Mouse (Mus musculus) forebrain, embryonic 11.5 days (tissue): ENCODE measurements around the gene Zfp667. TPM values are rescaled to one million over a fixed set of nuclear protein-coding genes. Genes with fewer than 3 reads are reported as not detected.
"Not testable (repeated sequence)": the region's sequence is repeated elsewhere in the genome, so short reads cannot be mapped to it uniquely, and the experiment has no call there.

Source experiments
- ATAC-seq: fragments of 200-750 bp; cut with Nextera tagmentation; replicated peaks from 2 replicates; pipeline ENCODE4 v1.8.0; 2017; ENCODE audit warnings: moderate TSS enrichment; ENCODE audit not compliant: low FRiP score
- DNase-seq: peaks from one replicate; pipeline ENCODE4 v3.0.0-alpha.2; 2017; ENCODE audit warnings: low spot score
- H3K27ac ChIP-seq: fragments of 300-500 bp; sonication (generic); 2 replicates; pipeline ENCODE4 v1.5.1; 2014; ENCODE audit warnings: low read depth, low read length
- H3K27me3 ChIP-seq: fragments of 300-500 bp; sonication (generic); 2 replicates; pipeline ENCODE4 v1.6.1; 2014; ENCODE audit warnings: mild to moderate bottlenecking, low read length, mixed read lengths; ENCODE audit not compliant: control insufficient read depth, insufficient read depth
- H3K36me3 ChIP-seq: fragments of 300-500 bp; sonication (generic); 2 replicates; pipeline ENCODE4 v1.6.1; 2014; ENCODE audit warnings: mild to moderate bottlenecking, low read length, moderate library complexity, mixed read lengths; ENCODE audit not compliant: control insufficient read depth, insufficient read depth
- H3K4me1 ChIP-seq: fragments of 300-500 bp; sonication (generic); replicated peaks from 2 replicates; pipeline ENCODE4 v1.6.1; 2014; ENCODE audit warnings: low read length, mixed read lengths; ENCODE audit not compliant: control insufficient read depth, insufficient read depth
- H3K4me2 ChIP-seq: fragments of 300-500 bp; sonication (generic); 2 replicates; pipeline ENCODE4 v1.6.1; 2014; ENCODE audit warnings: low read depth, mild to moderate bottlenecking, low read length, moderate library complexity, mixed read lengths; ENCODE audit not compliant: severe bottlenecking
- H3K4me3 ChIP-seq: fragments of 300-500 bp; sonication (generic); 2 replicates; pipeline ENCODE4 v1.5.1; 2014; ENCODE audit warnings: low read depth, low read length
- H3K9ac ChIP-seq: fragments of 300-500 bp; sonication (generic); 2 replicates; pipeline ENCODE4 v1.6.1; 2014; ENCODE audit warnings: low read length
- H3K9me3 ChIP-seq: fragments of 300-500 bp; sonication (generic); 2 replicates; pipeline ENCODE4 v1.6.1; 2016; ENCODE audit warnings: low read length, mixed read lengths; ENCODE audit not compliant: control insufficient read depth
- WGBS: fragments of 180-500 bp; shearing (Covaris S2); extraction: QIAGEN DNeasy Blood & Tissue Kit; methylation state at CpG from one replicate; pipeline ENCODE4 v1.1.7; 2014; 5-methylcytosine and 5-hydroxymethylcytosine counted together
- polyA plus RNA-seq: library from polyadenylated mRNA; unstranded; fragments of >200 nt; fragmentation: Nextera tagmentation; extraction: Ambion mirVana; gene quantifications from 2 replicates; pipeline ENCODE4 v1.2.1, GENCODE M21; 2014

The Zfp667 gene
- polyA plus RNA-seq, 1 experiment from 2014 or later: 10.7 TPM

DNA sequence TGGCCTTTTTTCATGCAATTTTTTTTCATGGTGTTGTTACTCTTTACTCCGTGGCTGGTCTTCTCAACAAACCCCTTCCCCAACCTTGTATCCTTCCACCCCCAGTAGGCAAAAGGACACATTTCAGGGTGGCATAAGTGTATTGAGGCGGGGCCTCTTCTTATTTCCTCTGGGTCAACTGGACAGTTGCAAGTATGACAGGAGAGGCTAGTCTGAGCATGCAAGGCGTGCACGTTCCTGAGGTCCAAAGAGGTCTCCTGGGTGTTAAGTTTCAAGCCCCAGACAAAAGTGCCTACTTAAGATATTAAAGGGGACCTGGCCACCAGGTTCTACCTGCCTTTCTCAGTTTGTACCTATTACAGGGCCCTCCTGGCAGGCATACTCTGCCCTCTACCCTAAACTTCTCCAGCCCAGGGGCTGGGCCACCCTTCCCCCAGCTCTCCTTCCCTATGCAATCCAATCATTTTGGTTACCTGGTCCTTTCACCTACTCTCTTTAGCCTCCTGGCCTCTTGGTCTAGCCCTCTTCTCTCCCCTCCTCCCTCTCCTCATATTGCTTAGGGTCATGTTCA, 1.9 kb upstream of the Zfp667 start:
- Histone ChIP-seq H3K4me2 (no peak overlapping the region), H3K9ac (no peak overlapping the region), H3K9me3 (no peaks in the 10 kb centered on the region), H3K36me3 (no peaks in the 10 kb centered on the region), H3K4me3 (no peak overlapping the region), H3K4me1 (peaks cover 4% of the 10 kb centered on the region; the same call in 1 of the 2 replicates), H3K27me3 (no peaks in the 10 kb centered on the region), H3K27ac (no peak overlapping the region)
- ATAC-seq: no peak
- no peak for DNase-seq
- 81% methylated on average over 4 of the region's 4 CpGs for WGBS

DNA sequence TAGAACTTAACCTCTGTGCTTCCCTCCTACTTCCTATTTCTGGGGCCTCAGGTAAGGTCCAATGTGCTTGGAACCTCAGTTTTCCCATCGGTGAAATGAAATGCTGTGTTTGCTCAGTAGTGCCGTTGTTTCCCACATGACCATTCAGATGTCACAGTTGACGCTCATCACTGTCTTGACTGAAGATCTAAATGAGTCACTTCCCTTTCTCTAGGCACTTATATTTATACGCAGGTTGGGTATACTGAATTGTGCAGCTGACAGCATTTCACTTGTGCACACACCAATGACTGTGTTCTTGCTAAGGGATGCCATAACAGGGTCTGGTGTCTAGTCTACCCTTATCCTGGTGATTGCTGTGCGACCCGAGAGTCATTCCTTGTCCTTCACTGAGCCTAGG, 1.0 kb upstream of the Zfp667 start:
- Histone ChIP-seq H3K4me1 (peaks cover 4% of the 10 kb centered on the region; the same call in 1 of the 2 replicates), H3K27ac (no peak overlapping the region), H3K36me3 (no peaks in the 10 kb centered on the region), H3K4me3 (no peak overlapping the region), H3K9ac (no peak overlapping the region), H3K27me3 (no peaks in the 10 kb centered on the region), H3K4me2 (peak overlapping the region; percentile 66; the same call in 1 of the 2 replicates), H3K9me3 (no peaks in the 10 kb centered on the region)
- DNase-seq: no peak
- no peak for ATAC-seq
- 88% methylated on average over 6 of the region's 6 CpGs for WGBS

- Histone ChIP-seq H3K4me2 (peak overlapping the region; percentile 66), H3K27me3 (no peaks in the 10 kb centered on the region), H3K27ac (no peak overlapping the region; the same call in 1 of the 2 replicates), H3K36me3 (no peaks in the 10 kb centered on the region), H3K9me3 (no peaks in the 10 kb centered on the region), H3K4me1 (peaks cover 4% of the 10 kb centered on the region; the same call in 1 of the 2 replicates), H3K4me3 (peak overlapping the region; percentile 46), H3K9ac (peak overlapping the region; percentile 49)
- peak; percentile 11; the same call in 1 of the 2 replicates for ATAC-seq
- DNase-seq: peak; percentile 49
- 33% methylated on average over 15 of the region's 15 CpGs for WGBS
Measured at GRCm38 (mm10) chr7:6286921-6287531, 647 bp downstream of the Zfp667 start.

DNA sequence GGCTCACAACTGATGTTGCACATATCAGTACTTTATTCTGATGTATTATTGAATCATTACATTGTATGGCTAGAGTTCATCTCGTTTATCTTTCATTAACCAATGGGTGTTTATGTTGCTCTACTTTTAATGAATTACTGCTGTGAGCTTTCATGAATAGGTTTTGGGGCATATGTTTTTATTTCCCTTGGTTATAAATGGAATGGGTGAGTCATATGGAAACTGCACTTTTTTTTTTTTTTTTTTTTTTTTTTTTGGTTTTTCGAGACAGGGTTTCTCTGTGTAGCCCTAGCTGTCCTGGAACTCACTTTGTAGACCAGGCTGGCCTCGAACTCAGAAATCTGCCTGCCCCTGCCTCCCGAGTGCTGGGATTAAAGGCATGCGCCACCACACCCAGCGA, 4.7 kb downstream of the Zfp667 start:
- H3K9me3 ChIP-seq, H3K36me3 ChIP-seq: not testable (repeated sequence)
- WGBS: 89% methylated on average over 5 of the region's 6 CpGs

GRCm38 (mm10) chr7:6300796-6301195, 14.4 kb downstream of the Zfp667 start:
- not testable (repeated sequence) for H3K9me3 ChIP-seq, H3K4me1 ChIP-seq, H3K36me3 ChIP-seq, H3K27ac ChIP-seq, ATAC-seq, DNase-seq, H3K27me3 ChIP-seq, H3K9ac ChIP-seq, H3K4me3 ChIP-seq, H3K4me2 ChIP-seq
- WGBS: 75% methylated on average over 11 of the region's 11 CpGs

More for the DNA sequence above, 4.7 kb downstream of the Zfp667 start:
- not testable (repeated sequence) for H3K4me3 ChIP-seq, H3K9ac ChIP-seq, H3K4me2 ChIP-seq, ATAC-seq, H3K27me3 ChIP-seq, H3K4me1 ChIP-seq, DNase-seq, H3K27ac ChIP-seq

GRCm38 (mm10) chr7:6330458-6331232, 44.3 kb downstream of the Zfp667 start:
- Histone ChIP-seq H3K36me3 (no peaks in the 10 kb centered on the region), H3K27me3 (no peaks in the 10 kb centered on the region), H3K4me3 (peak overlapping the region; percentile 37), H3K4me2 (peak overlapping the region; percentile 65), H3K9me3 (no peaks in the 10 kb centered on the region), H3K9ac (peak overlapping the region; percentile 57), H3K4me1 (peaks cover 2% of the 10 kb centered on the region; the same call in 1 of the 2 replicates), H3K27ac (peak overlapping the region; percentile 65)
- peak; percentile 78 for ATAC-seq
- DNase-seq: no peak
- 19% methylated on average over 23 of the region's 23 CpGs for WGBS

- ATAC-seq (peak; percentile 93), DNase-seq (peak; percentile 88)
- WGBS: 5% methylated on average over 30 of the region's 31 CpGs
- no peaks in the 10 kb centered on the region for H3K36me3 ChIP-seq
- H3K4me2 ChIP-seq: peak within 1 kb of the TSS; percentile 65
- peak within 1 kb of the TSS; percentile 65 for H3K27ac ChIP-seq
- peak within 1 kb of the TSS; percentile 37 for H3K4me3 ChIP-seq
- no peaks in the 10 kb centered on the region for H3K9me3 ChIP-seq
- H3K4me1 ChIP-seq: peaks cover 2% of the 10 kb centered on the region; the same call in 1 of the 2 replicates
- H3K27me3 ChIP-seq: no peaks in the 10 kb centered on the region
- H3K9ac ChIP-seq: peak within 1 kb of the TSS; percentile 57
Measured at GRCm38 (mm10) chr7:6331233-6331956, 45.0 kb downstream of the Zfp667 start, which contains the start of gene Zfp583. Gene Zfp583, minus strand, starts transcription at chr7:6331285.

DNA sequence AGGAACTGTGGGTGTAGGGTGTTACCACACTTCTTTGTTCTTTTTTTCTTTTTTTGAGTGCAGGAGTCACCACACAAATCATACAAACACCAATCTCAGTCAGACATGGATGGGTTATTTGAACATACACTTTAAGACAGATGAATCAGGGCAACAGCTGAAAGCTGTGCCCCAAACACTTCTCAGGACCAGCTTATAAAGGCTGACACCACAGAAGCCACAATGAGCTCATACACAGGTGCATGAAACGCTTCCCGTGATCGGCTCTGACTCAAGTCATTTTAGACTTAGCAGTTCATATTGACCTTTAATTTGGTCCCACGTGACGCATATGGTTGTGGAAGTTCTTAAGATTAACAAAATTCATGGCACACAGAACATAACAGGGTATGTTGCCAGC, 53.5 kb downstream of the Zfp667 start:
- no peaks in the 10 kb centered on the region for H3K36me3 ChIP-seq
- H3K4me3 ChIP-seq: no peak overlapping the region
- no peaks in the 10 kb centered on the region for H3K4me1 ChIP-seq
- no peak overlapping the region for H3K9ac ChIP-seq
- no peaks in the 10 kb centered on the region for H3K27me3 ChIP-seq
- ATAC-seq (no peak), DNase-seq (no peak)
- H3K9me3 ChIP-seq: no peaks in the 10 kb centered on the region; the same call in 1 of the 2 replicates
- WGBS: 87% methylated on average over 5 of the region's 5 CpGs
- H3K27ac ChIP-seq: no peak overlapping the region
- H3K4me2 ChIP-seq: no peak overlapping the region
